Mouse (Mus musculus): ENCODE measurements at regions not wholly inside any gene's neighbourhood (a gene's known extent, or its start where the extent isn't known, plus 50 kb on each side); places are given as distances from the start of the nearest gene placed in this dataset.

DNA sequence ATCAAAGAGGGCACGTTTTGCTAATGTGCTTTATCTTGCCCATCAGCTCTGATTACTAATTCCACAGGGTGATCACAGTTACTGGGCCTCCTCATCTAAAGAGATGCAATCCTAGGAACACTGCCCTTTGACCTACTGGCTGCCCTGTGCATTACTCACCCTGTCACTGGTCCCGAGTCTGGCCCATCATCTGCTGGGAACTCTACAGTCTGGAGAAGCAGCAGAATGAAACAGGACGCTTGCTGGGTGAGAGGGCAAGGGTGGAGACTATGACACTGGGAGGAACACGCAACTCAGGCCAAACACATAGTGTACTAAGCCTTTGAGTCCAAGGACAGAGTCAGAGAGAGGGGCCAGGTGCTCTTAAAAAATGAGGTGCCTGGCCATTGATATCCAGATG, 263.8 kb downstream of the Ets1 start:
- H3K9me3 ChIP-seq (ENCODE audit: control insufficient read depth, low read length), result no peaks in the 10 kb centered on the region
- H3K9ac ChIP-seq (ENCODE audit: low read depth, low read length), result no peak overlapping the region
- ATAC-seq, result no peak
- no peaks in the 10 kb centered on the region for H3K4me1 ChIP-seq (ENCODE audit: control insufficient read depth, insufficient read depth, low read length)
- H3K4me3 ChIP-seq (ENCODE audit: low read length), result no peak overlapping the region
- no peaks in the 10 kb centered on the region for H3K27me3 ChIP-seq (replicated peaks; ENCODE audit: control insufficient read depth, insufficient read depth, low read length)
- 39% methylated on average over 4 of the region's 4 CpGs for WGBS
- no peaks in the 10 kb centered on the region for H3K36me3 ChIP-seq (ENCODE audit: control insufficient read depth, insufficient read depth, low read length)
- H3K4me2 ChIP-seq (ENCODE audit: low read depth, low read length), result no peak overlapping the region
- no peak overlapping the region for H3K27ac ChIP-seq (ENCODE audit: low read length)

GRCm38 (mm10) chr9:32901287-32901686, 265.3 kb downstream of the Ets1 start:
- Histone ChIP-seq H3K36me3 (ENCODE audit: control insufficient read depth, insufficient read depth, low read length) (no peaks in the 10 kb centered on the region), H3K4me2 (ENCODE audit: low read depth, low read length) (no peak overlapping the region), H3K4me1 (ENCODE audit: control insufficient read depth, insufficient read depth, low read length) (no peaks in the 10 kb centered on the region), H3K27ac (ENCODE audit: low read length) (no peak overlapping the region), H3K4me3 (ENCODE audit: low read length) (no peak overlapping the region), H3K9ac (ENCODE audit: low read depth, low read length) (no peak overlapping the region), H3K27me3 (replicated peaks; ENCODE audit: control insufficient read depth, insufficient read depth, low read length) (no peaks in the 10 kb centered on the region), H3K9me3 (ENCODE audit: control insufficient read depth, low read length) (no peaks in the 10 kb centered on the region)
- ATAC-seq, result peak; percentile 53
- 42% methylated on average over 4 of the region's 4 CpGs for WGBS

DNA sequence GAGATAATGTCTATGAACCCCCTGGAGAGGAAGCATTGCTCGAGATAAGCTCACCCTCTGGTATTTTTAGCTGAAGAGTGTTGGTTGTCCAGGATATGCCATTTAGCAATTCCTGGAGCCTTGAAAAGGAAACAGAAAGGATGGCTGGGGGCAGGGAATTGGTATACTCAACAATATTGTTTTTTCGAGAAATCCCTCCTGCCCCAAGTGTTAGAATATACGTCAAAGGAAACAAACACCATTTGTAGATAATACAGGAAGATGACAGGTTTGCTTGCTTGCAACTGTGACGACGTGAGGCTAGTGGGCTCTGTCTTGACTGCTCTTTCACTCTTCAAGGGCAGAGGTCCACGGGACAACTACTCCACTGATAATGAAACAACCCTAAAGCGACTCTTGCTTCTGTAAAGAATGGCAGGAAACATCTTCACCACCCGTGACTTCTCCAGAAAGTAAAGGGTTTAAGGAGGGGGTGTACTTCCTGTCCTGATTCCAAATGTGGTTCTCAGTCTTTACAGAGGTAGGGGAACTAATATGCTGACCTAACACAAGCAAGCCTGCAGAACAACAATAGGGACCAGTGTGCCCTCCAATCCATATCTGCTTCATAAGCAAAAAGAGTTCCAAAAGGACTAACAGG, 270.3 kb downstream of the Ets1 start:
- ATAC-seq, result 0 out of 2 replicates have a peak, but pooled peaks have one; percentile 26
- H3K4me2 ChIP-seq (ENCODE audit: low read depth, low read length), result no peak overlapping the region
- no peak overlapping the region for H3K4me3 ChIP-seq (ENCODE audit: low read length)
- no peaks in the 10 kb centered on the region for H3K27me3 ChIP-seq (replicated peaks; ENCODE audit: control insufficient read depth, insufficient read depth, low read length)
- WGBS, result 69% methylated on average over 8 of the region's 8 CpGs
- H3K9ac ChIP-seq (ENCODE audit: low read depth, low read length), result no peak overlapping the region
- H3K4me1 ChIP-seq (ENCODE audit: control insufficient read depth, insufficient read depth, low read length), result no peaks in the 10 kb centered on the region
- H3K27ac ChIP-seq (ENCODE audit: low read length), result no peak overlapping the region
- H3K36me3 ChIP-seq (ENCODE audit: control insufficient read depth, insufficient read depth, low read length), result no peaks in the 10 kb centered on the region
- H3K9me3 ChIP-seq (ENCODE audit: control insufficient read depth, low read length), result no peaks in the 10 kb centered on the region

- H3K4me2 ChIP-seq (ENCODE audit: low read depth, low read length), result no peak overlapping the region
- H3K27ac ChIP-seq (ENCODE audit: low read length), result no peak overlapping the region
- ATAC-seq, result no peak
- H3K36me3 ChIP-seq (ENCODE audit: control insufficient read depth, insufficient read depth, low read length), result no peaks in the 10 kb centered on the region
- no peaks in the 10 kb centered on the region for H3K4me1 ChIP-seq (ENCODE audit: control insufficient read depth, insufficient read depth, low read length)
- no peak overlapping the region for H3K4me3 ChIP-seq (ENCODE audit: low read length)
- H3K9me3 ChIP-seq (ENCODE audit: control insufficient read depth, low read length), result no peaks in the 10 kb centered on the region
- H3K9ac ChIP-seq (ENCODE audit: low read depth, low read length), result no peak overlapping the region
- WGBS, result 80% methylated on average over 7 of the region's 7 CpGs
- no peaks in the 10 kb centered on the region for H3K27me3 ChIP-seq (replicated peaks; ENCODE audit: control insufficient read depth, insufficient read depth, low read length)
These were observed 274.6 kb downstream of the Ets1 start for GRCm38 (mm10) chr9:32910641-32911040.

DNA sequence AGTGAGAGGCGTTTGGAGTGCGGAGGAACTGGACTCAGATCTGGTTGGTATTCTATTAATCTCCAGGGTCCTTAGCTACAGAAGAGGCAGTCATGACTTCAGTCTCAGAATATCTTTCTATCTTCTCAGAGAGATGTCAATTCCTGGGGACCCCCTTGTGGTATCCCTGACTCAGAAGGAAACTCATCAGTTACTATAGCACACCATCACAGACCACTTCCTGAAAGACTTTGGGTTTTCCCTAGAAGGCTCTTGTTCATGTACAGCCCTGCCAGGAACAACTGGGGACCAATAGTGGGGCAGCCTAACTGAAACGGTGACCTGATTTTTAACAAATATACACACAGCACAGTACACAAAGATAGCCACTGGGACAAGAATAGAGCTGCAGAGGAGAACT, 279.6 kb downstream of the Ets1 start:
- Histone ChIP-seq H3K27ac (ENCODE audit: low read length) (no peak overlapping the region), H3K4me1 (ENCODE audit: control insufficient read depth, insufficient read depth, low read length) (no peaks in the 10 kb centered on the region), H3K4me3 (ENCODE audit: low read length) (no peak overlapping the region), H3K36me3 (ENCODE audit: control insufficient read depth, insufficient read depth, low read length) (no peaks in the 10 kb centered on the region), H3K9ac (ENCODE audit: low read depth, low read length) (no peak overlapping the region), H3K27me3 (replicated peaks; ENCODE audit: control insufficient read depth, insufficient read depth, low read length) (no peaks in the 10 kb centered on the region), H3K9me3 (ENCODE audit: control insufficient read depth, low read length) (no peaks in the 10 kb centered on the region), H3K4me2 (ENCODE audit: low read depth, low read length) (no peak overlapping the region)
- no peak for ATAC-seq
- 80% methylated on average over 3 of the region's 3 CpGs for WGBS

GRCm38 (mm10) chr9:32916731-32917130, 280.7 kb downstream of the Ets1 start:
- Histone ChIP-seq H3K27ac (ENCODE audit: low read length) (no peak overlapping the region), H3K36me3 (ENCODE audit: control insufficient read depth, insufficient read depth, low read length) (no peaks in the 10 kb centered on the region), H3K9me3 (ENCODE audit: control insufficient read depth, low read length) (no peaks in the 10 kb centered on the region), H3K4me2 (ENCODE audit: low read depth, low read length) (no peak overlapping the region), H3K27me3 (replicated peaks; ENCODE audit: control insufficient read depth, insufficient read depth, low read length) (no peaks in the 10 kb centered on the region), H3K4me1 (ENCODE audit: control insufficient read depth, insufficient read depth, low read length) (no peaks in the 10 kb centered on the region), H3K4me3 (ENCODE audit: low read length) (no peak overlapping the region), H3K9ac (ENCODE audit: low read depth, low read length) (no peak overlapping the region)
- 79% methylated on average over 3 of the region's 3 CpGs for WGBS
- ATAC-seq, result no peak

DNA sequence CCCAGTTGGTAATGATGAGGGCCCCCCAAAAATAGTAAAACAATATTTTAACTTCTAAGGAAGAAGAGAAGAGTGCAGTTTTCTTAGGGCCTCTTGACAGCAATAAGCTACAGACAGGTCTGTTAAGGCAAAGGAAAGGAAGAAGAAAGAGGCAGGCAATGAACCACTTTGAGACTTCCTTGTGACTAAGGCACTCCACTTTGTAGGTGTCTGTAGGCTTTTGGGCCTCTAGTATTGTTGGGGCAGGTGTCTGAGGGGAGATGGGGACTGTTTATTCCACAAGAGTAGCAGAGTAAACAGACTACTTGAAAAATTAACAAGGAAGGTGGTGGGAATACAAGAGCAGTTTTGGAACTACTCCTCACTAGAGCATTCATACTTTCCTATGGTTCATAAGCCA, 287.9 kb downstream of the Ets1 start:
- H3K9me3 ChIP-seq (ENCODE audit: control insufficient read depth, low read length), result no peaks in the 10 kb centered on the region
- ATAC-seq, result no peak
- no peaks in the 10 kb centered on the region for H3K36me3 ChIP-seq (ENCODE audit: control insufficient read depth, insufficient read depth, low read length)

DNA sequence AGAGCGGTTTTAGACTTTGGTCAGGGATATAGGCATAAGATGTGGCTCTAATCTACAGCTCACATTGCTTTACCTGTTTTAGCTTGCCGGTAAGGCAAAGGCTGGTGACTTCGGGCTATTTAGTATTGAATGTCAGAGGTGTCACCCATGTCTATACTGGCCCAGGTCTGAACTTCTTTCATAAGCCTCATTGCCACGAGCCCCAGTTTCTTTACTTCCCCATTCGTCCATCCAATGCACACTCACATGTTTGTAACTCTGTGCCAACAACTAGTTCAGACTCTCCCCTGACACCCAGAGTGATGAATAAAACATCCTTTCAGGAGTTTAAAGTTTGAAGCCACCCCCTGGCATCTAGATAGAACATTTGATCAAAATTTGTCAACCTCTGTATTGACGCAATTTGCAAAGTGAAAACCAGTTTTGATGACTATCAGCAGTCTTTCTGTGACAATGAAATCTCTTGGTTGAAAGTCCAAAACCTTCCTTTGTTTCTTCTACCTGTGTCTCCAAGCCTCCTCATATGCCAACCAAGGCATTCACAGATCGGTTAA, 288.4 kb downstream of the Ets1 start:
- no peaks in the 10 kb centered on the region for H3K36me3 ChIP-seq (ENCODE audit: control insufficient read depth, insufficient read depth, low read length)
- WGBS, result 93% methylated on average over 7 of the region's 7 CpGs
- no peak overlapping the region for H3K9ac ChIP-seq (ENCODE audit: low read depth, low read length)
- H3K27ac ChIP-seq (ENCODE audit: low read length), result no peak overlapping the region
- no peaks in the 10 kb centered on the region for H3K4me1 ChIP-seq (ENCODE audit: control insufficient read depth, insufficient read depth, low read length)
- H3K4me2 ChIP-seq (ENCODE audit: low read depth, low read length), result no peak overlapping the region
- H3K27me3 ChIP-seq (replicated peaks; ENCODE audit: control insufficient read depth, insufficient read depth, low read length), result no peaks in the 10 kb centered on the region
- H3K9me3 ChIP-seq (ENCODE audit: control insufficient read depth, low read length), result no peaks in the 10 kb centered on the region
- no peak overlapping the region for H3K4me3 ChIP-seq (ENCODE audit: low read length)
- no peak for ATAC-seq

More for the DNA sequence above, 287.9 kb downstream of the Ets1 start:
- no peaks in the 10 kb centered on the region for H3K27me3 ChIP-seq (replicated peaks; ENCODE audit: control insufficient read depth, insufficient read depth, low read length)
- H3K4me2 ChIP-seq (ENCODE audit: low read depth, low read length), result no peak overlapping the region
- H3K9ac ChIP-seq (ENCODE audit: low read depth, low read length), result no peak overlapping the region
- H3K4me1 ChIP-seq (ENCODE audit: control insufficient read depth, insufficient read depth, low read length), result no peaks in the 10 kb centered on the region
- no peak overlapping the region for H3K27ac ChIP-seq (ENCODE audit: low read length)
- H3K4me3 ChIP-seq (ENCODE audit: low read length), result no peak overlapping the region

DNA sequence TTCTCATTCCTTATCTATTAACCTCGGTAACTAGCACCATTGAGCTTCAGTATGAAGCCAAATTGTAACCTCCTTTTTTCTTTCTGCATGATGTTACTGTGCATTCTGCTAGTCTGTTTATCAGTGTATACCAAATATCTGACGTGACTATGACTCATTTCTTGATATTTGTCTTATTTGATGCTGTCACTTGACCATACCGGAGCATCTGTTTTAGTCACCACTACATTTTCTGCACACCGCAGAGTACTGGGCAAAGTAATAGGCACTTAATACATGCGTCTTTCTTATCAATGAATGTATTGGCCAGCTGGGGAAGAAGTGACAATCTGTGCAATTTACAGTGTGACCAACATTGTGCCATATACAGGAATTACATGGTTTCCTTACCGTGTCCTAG, 289.0 kb downstream of the Ets1 start:
- 87% methylated on average over 6 of the region's 6 CpGs for WGBS
- ATAC-seq, result no peak
- H3K27me3 ChIP-seq (replicated peaks; ENCODE audit: control insufficient read depth, insufficient read depth, low read length), result no peaks in the 10 kb centered on the region

More for the DNA sequence above, 289.0 kb downstream of the Ets1 start:
- H3K4me2 ChIP-seq (ENCODE audit: low read depth, low read length), result no peak overlapping the region
- H3K36me3 ChIP-seq (ENCODE audit: control insufficient read depth, insufficient read depth, low read length), result no peaks in the 10 kb centered on the region
- H3K4me3 ChIP-seq (ENCODE audit: low read length), result no peak overlapping the region
- no peaks in the 10 kb centered on the region for H3K9me3 ChIP-seq (ENCODE audit: control insufficient read depth, low read length)
- H3K9ac ChIP-seq (ENCODE audit: low read depth, low read length), result no peak overlapping the region
- no peaks in the 10 kb centered on the region for H3K4me1 ChIP-seq (ENCODE audit: control insufficient read depth, insufficient read depth, low read length)
- no peak overlapping the region for H3K27ac ChIP-seq (ENCODE audit: low read length)
